Mouse (Mus musculus): ENCODE measurements around the gene Pml.
A peak's percentile ranks its signal among the peaks of the same experiment; 100 is the strongest.
"Not testable (repeated sequence)": the region's sequence is repeated elsewhere in the genome, so short reads cannot be mapped to it uniquely, and the experiment has no call there.

The Pml gene

GRCm38 (mm10) chr9:58271109-58271508 is 21.5 kb upstream of the Pml start:
- no peak for DNase-seq

GRCm38 (mm10) chr9:58270081-58270480 is 20.5 kb upstream of the Pml start:
- DNase-seq = no peak

GRCm38 (mm10) chr9:58268384-58269313 is 19.1 kb upstream of the Pml start:
- DNase-seq = peak; percentile 41

GRCm38 (mm10) chr9:58267046-58267445 is 17.5 kb upstream of the Pml start:
- no peak for DNase-seq

- DNase-seq = no peak
Measured at GRCm38 (mm10) chr9:58266571-58267011, 17.0 kb upstream of the Pml start.

- no peak for DNase-seq
Measured at GRCm38 (mm10) chr9:58265368-58265767, 15.8 kb upstream of the Pml start.

GRCm38 (mm10) chr9:58262507-58262906 is 12.9 kb upstream of the Pml start:
- DNase-seq = no peak

GRCm38 (mm10) chr9:58255704-58256685 is 6.4 kb upstream of the Pml start:
- DNase-seq = no peak

- no peak for DNase-seq
Measured at GRCm38 (mm10) chr9:58255105-58255504, 5.5 kb upstream of the Pml start.

GRCm38 (mm10) chr9:58253805-58254122 is 4.2 kb upstream of the Pml start:
- DNase-seq = not testable (repeated sequence)

GRCm38 (mm10) chr9:58253033-58253804 is 3.6 kb upstream of the Pml start, which contains the start of gene Stoml1:
Stoml1 (plus strand) TSS chr9:58253164.
- peak; percentile 91 for DNase-seq

- not testable (repeated sequence) for DNase-seq
Measured at GRCm38 (mm10) chr9:58250730-58251129, 1.1 kb upstream of the Pml start.

- DNase-seq = no peak
Measured at GRCm38 (mm10) chr9:58250322-58250721, 736 bp upstream of the Pml start.

- no peak for DNase-seq
Measured at GRCm38 (mm10) chr9:58248746-58249413, 706 bp downstream of the Pml start.

GRCm38 (mm10) chr9:58247064-58247759 is 2.4 kb downstream of the Pml start:
- peak; percentile 71 for DNase-seq

- no peak for DNase-seq
Measured at GRCm38 (mm10) chr9:58246083-58246591, 3.4 kb downstream of the Pml start.

- no peak for DNase-seq
Measured at GRCm38 (mm10) chr9:58243696-58244095, 5.9 kb downstream of the Pml start.

GRCm38 (mm10) chr9:58242696-58243095 is 6.9 kb downstream of the Pml start:
- no peak for DNase-seq

GRCm38 (mm10) chr9:58241780-58242485 is 7.7 kb downstream of the Pml start:
- peak; percentile 22 for DNase-seq

GRCm38 (mm10) chr9:58234502-58235015 is 15.0 kb downstream of the Pml start:
- no peak for DNase-seq
